Mouse (Mus musculus): ENCODE data around the gene Lrba.

GRCm38 (mm10) chr3:86738831-86739230 is 514.4 kb downstream of the Lrba start:
- TF ChIP-seq MYOD1 (IDR thresholded peaks at IDR 0.05; ENCODE audit: control insufficient read depth in 1 of 3, insufficient read length in 2 of 3, low read depth in 2 of 3) (no peak), TCF3 (IDR thresholded peaks at IDR 0.05; ENCODE audit: insufficient read length, low read depth) (no peak), POLR2A (IDR thresholded peaks at IDR 0.05; ENCODE audit: insufficient read length, low read depth) (no peak), TCF12 (IDR thresholded peaks at IDR 0.05; ENCODE audit: insufficient read depth, poor library complexity, severe bottlenecking) (no peak), REST (IDR thresholded peaks at IDR 0.05; ENCODE audit: insufficient read depth, insufficient read length) (no peak), CEBPB (IDR thresholded peaks at IDR 0.05; ENCODE audit: insufficient read depth, poor library complexity, severe bottlenecking) (no peak), MAX (IDR thresholded peaks at IDR 0.05; ENCODE audit: low read depth) (no peak), E2F4 (IDR thresholded peaks at IDR 0.05; ENCODE audit: insufficient read depth) (no peak), USF1 (IDR thresholded peaks at IDR 0.05; ENCODE audit: low read depth) (no peak)
